Mouse (Mus musculus): ENCODE results near the gene Car10. TPM values are rescaled to one million over a fixed set of nuclear protein-coding genes. Genes with fewer than 3 reads are reported as not detected.

The Car10 gene
- polyA plus RNA-seq, 1 experiment from 2014 or later = 0.04 TPM

- Histone ChIP-seq H3K9ac (ENCODE audit: low read depth, low read length) (no peak overlapping the region), H3K4me3 (ENCODE audit: low read length) (no peak overlapping the region), H3K27ac (ENCODE audit: low read length) (no peak overlapping the region), H3K36me3 (ENCODE audit: control insufficient read depth, insufficient read depth, low read length) (no peaks in the 10 kb centered on the region), H3K9me3 (ENCODE audit: control insufficient read depth, low read length) (no peaks in the 10 kb centered on the region), H3K4me2 (ENCODE audit: low read depth, low read length) (no peak overlapping the region), H3K27me3 (replicated peaks; ENCODE audit: control insufficient read depth, insufficient read depth, low read length) (no peaks in the 10 kb centered on the region), H3K4me1 (ENCODE audit: control insufficient read depth, insufficient read depth, low read length) (no peaks in the 10 kb centered on the region)
- 85% methylated on average over 5 of the region's 5 CpGs for WGBS
- no peak for ATAC-seq
Observed at GRCm38 (mm10) chr11:93407981-93408380, 310.2 kb downstream of the Car10 start.

- 81% methylated on average over 5 of the region's 5 CpGs for WGBS
- H3K27me3 ChIP-seq (replicated peaks; ENCODE audit: control insufficient read depth, insufficient read depth, low read length) = no peaks in the 10 kb centered on the region
- H3K4me3 ChIP-seq (ENCODE audit: low read length) = no peak overlapping the region
- no peak overlapping the region for H3K27ac ChIP-seq (ENCODE audit: low read length)
- no peak for ATAC-seq
- no peak overlapping the region for H3K4me2 ChIP-seq (ENCODE audit: low read depth, low read length)
- no peaks in the 10 kb centered on the region for H3K36me3 ChIP-seq (ENCODE audit: control insufficient read depth, insufficient read depth, low read length)
- H3K9me3 ChIP-seq (ENCODE audit: control insufficient read depth, low read length) = no peaks in the 10 kb centered on the region
- H3K9ac ChIP-seq (ENCODE audit: low read depth, low read length) = no peak overlapping the region
- no peaks in the 10 kb centered on the region for H3K4me1 ChIP-seq (ENCODE audit: control insufficient read depth, insufficient read depth, low read length)
Observed at GRCm38 (mm10) chr11:93431482-93431881, 333.7 kb downstream of the Car10 start.

- Histone ChIP-seq H3K27me3 (replicated peaks; ENCODE audit: control insufficient read depth, insufficient read depth, low read length) (no peaks in the 10 kb centered on the region), H3K9me3 (ENCODE audit: control insufficient read depth, low read length) (no peaks in the 10 kb centered on the region), H3K4me3 (ENCODE audit: low read length) (no peak overlapping the region), H3K9ac (ENCODE audit: low read depth, low read length) (no peak overlapping the region), H3K27ac (ENCODE audit: low read length) (no peak overlapping the region), H3K36me3 (ENCODE audit: control insufficient read depth, insufficient read depth, low read length) (no peaks in the 10 kb centered on the region), H3K4me2 (ENCODE audit: low read depth, low read length) (no peak overlapping the region), H3K4me1 (ENCODE audit: control insufficient read depth, insufficient read depth, low read length) (no peaks in the 10 kb centered on the region)
- ATAC-seq = no peak
- 47% methylated on average over 4 of the region's 4 CpGs for WGBS
Observed at GRCm38 (mm10) chr11:93434997-93435915, 337.4 kb downstream of the Car10 start.

- Histone ChIP-seq H3K36me3 (ENCODE audit: control insufficient read depth, insufficient read depth, low read length) (no peaks in the 10 kb centered on the region), H3K9ac (ENCODE audit: low read depth, low read length) (no peak overlapping the region), H3K27me3 (replicated peaks; ENCODE audit: control insufficient read depth, insufficient read depth, low read length) (no peaks in the 10 kb centered on the region), H3K27ac (ENCODE audit: low read length) (no peak overlapping the region), H3K4me2 (ENCODE audit: low read depth, low read length) (no peak overlapping the region), H3K4me1 (ENCODE audit: control insufficient read depth, insufficient read depth, low read length) (no peaks in the 10 kb centered on the region), H3K9me3 (ENCODE audit: control insufficient read depth, low read length) (no peaks in the 10 kb centered on the region), H3K4me3 (ENCODE audit: low read length) (no peak overlapping the region)
- no peak for ATAC-seq
- 68% methylated on average over 2 of the region's 2 CpGs for WGBS
Observed at GRCm38 (mm10) chr11:93436892-93437291, 339.1 kb downstream of the Car10 start.

- H3K9ac ChIP-seq (ENCODE audit: low read depth, low read length) = no peak overlapping the region
- no peaks in the 10 kb centered on the region for H3K9me3 ChIP-seq (ENCODE audit: control insufficient read depth, low read length)
- H3K4me2 ChIP-seq (ENCODE audit: low read depth, low read length) = no peak overlapping the region
- no peak for ATAC-seq
- no peaks in the 10 kb centered on the region for H3K27me3 ChIP-seq (replicated peaks; ENCODE audit: control insufficient read depth, insufficient read depth, low read length)
- no peaks in the 10 kb centered on the region for H3K4me1 ChIP-seq (ENCODE audit: control insufficient read depth, insufficient read depth, low read length)
- no peak overlapping the region for H3K27ac ChIP-seq (ENCODE audit: low read length)
- H3K4me3 ChIP-seq (ENCODE audit: low read length) = no peak overlapping the region
- WGBS = 58% methylated on average over 1 of the region's 1 CpGs
- H3K36me3 ChIP-seq (ENCODE audit: control insufficient read depth, insufficient read depth, low read length) = no peaks in the 10 kb centered on the region
Observed at GRCm38 (mm10) chr11:93440466-93440865, 342.6 kb downstream of the Car10 start.

DNA sequence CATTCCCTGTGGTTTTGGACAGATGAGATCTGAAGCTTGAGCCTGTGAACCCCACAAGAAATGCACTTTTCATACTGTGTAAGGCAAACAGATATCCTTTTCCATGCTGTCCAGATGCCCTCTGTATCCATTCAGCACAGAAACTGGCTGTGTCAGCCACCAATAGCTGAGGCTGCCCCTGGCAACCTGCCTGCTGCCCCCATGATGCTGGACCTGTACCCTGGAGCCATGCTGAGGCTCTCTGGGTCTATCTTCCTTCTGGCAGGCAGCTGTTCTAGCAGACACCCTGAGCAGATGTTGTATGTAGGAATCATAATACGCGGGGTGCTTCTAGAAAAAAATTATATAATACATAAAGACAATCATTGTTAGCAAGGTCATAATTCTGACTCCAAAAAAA is 345.9 kb downstream of the Car10 start:
- Histone ChIP-seq H3K9ac (ENCODE audit: low read depth, low read length) (no peak overlapping the region), H3K4me3 (ENCODE audit: low read length) (no peak overlapping the region), H3K4me1 (ENCODE audit: control insufficient read depth, insufficient read depth, low read length) (no peaks in the 10 kb centered on the region), H3K27me3 (replicated peaks; ENCODE audit: control insufficient read depth, insufficient read depth, low read length) (no peaks in the 10 kb centered on the region), H3K36me3 (ENCODE audit: control insufficient read depth, insufficient read depth, low read length) (no peaks in the 10 kb centered on the region), H3K9me3 (ENCODE audit: control insufficient read depth, low read length) (no peaks in the 10 kb centered on the region), H3K27ac (ENCODE audit: low read length) (no peak overlapping the region), H3K4me2 (ENCODE audit: low read depth, low read length) (no peak overlapping the region)
- ATAC-seq = no peak
- WGBS = 89% methylated on average over 2 of the region's 2 CpGs

- no peaks in the 10 kb centered on the region for H3K9me3 ChIP-seq (ENCODE audit: control insufficient read depth, low read length)
- no peaks in the 10 kb centered on the region for H3K4me1 ChIP-seq (ENCODE audit: control insufficient read depth, insufficient read depth, low read length)
- WGBS = 80% methylated on average over 8 of the region's 8 CpGs
- no peak overlapping the region for H3K9ac ChIP-seq (ENCODE audit: low read depth, low read length)
- no peak overlapping the region for H3K27ac ChIP-seq (ENCODE audit: low read length)
- H3K27me3 ChIP-seq (replicated peaks; ENCODE audit: control insufficient read depth, insufficient read depth, low read length) = no peaks in the 10 kb centered on the region
- H3K4me2 ChIP-seq (ENCODE audit: low read depth, low read length) = no peak overlapping the region
- no peak overlapping the region for H3K4me3 ChIP-seq (ENCODE audit: low read length)
- no peaks in the 10 kb centered on the region for H3K36me3 ChIP-seq (ENCODE audit: control insufficient read depth, insufficient read depth, low read length)
- ATAC-seq = no peak
Observed at GRCm38 (mm10) chr11:93444741-93445140, 346.9 kb downstream of the Car10 start.

- H3K27ac ChIP-seq (ENCODE audit: low read length) = no peak overlapping the region
- WGBS = 45% methylated on average over 3 of the region's 3 CpGs
- no peaks in the 10 kb centered on the region for H3K27me3 ChIP-seq (replicated peaks; ENCODE audit: control insufficient read depth, insufficient read depth, low read length)
- ATAC-seq = no peak
- H3K4me1 ChIP-seq (ENCODE audit: control insufficient read depth, insufficient read depth, low read length) = no peaks in the 10 kb centered on the region
- no peak overlapping the region for H3K9ac ChIP-seq (ENCODE audit: low read depth, low read length)
- H3K9me3 ChIP-seq (ENCODE audit: control insufficient read depth, low read length) = no peaks in the 10 kb centered on the region
- H3K36me3 ChIP-seq (ENCODE audit: control insufficient read depth, insufficient read depth, low read length) = no peaks in the 10 kb centered on the region
- no peak overlapping the region for H3K4me3 ChIP-seq (ENCODE audit: low read length)
- no peak overlapping the region for H3K4me2 ChIP-seq (ENCODE audit: low read depth, low read length)
Observed at GRCm38 (mm10) chr11:93447566-93447965, 349.7 kb downstream of the Car10 start.

GRCm38 (mm10) chr11:93448290-93449256 is 350.7 kb downstream of the Car10 start:
- no peaks in the 10 kb centered on the region for H3K36me3 ChIP-seq (ENCODE audit: control insufficient read depth, insufficient read depth, low read length)
- no peak overlapping the region for H3K4me3 ChIP-seq (ENCODE audit: low read length)
- ATAC-seq = no peak
- no peak overlapping the region for H3K4me2 ChIP-seq (ENCODE audit: low read depth, low read length)
- no peaks in the 10 kb centered on the region for H3K27me3 ChIP-seq (replicated peaks; ENCODE audit: control insufficient read depth, insufficient read depth, low read length)
- no peak overlapping the region for H3K27ac ChIP-seq (ENCODE audit: low read length)
- no peaks in the 10 kb centered on the region for H3K9me3 ChIP-seq (ENCODE audit: control insufficient read depth, low read length)
- no peaks in the 10 kb centered on the region for H3K4me1 ChIP-seq (ENCODE audit: control insufficient read depth, insufficient read depth, low read length)
- WGBS = 74% methylated on average over 12 of the region's 12 CpGs
- H3K9ac ChIP-seq (ENCODE audit: low read depth, low read length) = no peak overlapping the region
